Mouse (Mus musculus): Measurements from ENCODE around the gene Gm45713. TPM values are rescaled to one million over a fixed set of nuclear protein-coding genes. Genes with fewer than 3 reads are reported as not detected.
"Not testable (repeated sequence)": the region's sequence is repeated elsewhere in the genome, so short reads cannot be mapped to it uniquely, and the experiment has no call there.

The Gm45713 gene
- total RNA-seq, 2 experiments from 2014 or later, result not detected

DNA sequence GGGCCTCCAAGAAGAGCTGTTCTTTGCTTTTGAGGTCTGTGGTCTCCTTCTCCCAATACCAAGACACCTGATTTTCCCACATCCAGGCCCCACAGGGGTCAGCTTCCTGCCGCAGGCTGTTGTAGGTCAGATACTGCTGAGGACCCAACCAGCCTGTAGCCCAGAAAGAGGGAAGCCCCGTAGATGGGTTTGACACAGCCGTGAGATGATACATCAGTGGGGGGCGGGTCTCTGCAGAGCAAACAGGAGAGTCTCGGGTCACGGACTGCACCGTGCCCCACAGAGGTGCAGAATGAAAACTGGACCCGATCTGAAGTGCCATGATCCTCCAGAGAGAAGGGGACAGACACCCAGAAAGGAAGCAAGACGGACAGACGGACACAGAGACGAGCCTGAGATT is 33.6 kb downstream of the Gm45713 start:
- DNase-seq (ENCODE audit: low spot score in 2 of 2), result no peak

DNA sequence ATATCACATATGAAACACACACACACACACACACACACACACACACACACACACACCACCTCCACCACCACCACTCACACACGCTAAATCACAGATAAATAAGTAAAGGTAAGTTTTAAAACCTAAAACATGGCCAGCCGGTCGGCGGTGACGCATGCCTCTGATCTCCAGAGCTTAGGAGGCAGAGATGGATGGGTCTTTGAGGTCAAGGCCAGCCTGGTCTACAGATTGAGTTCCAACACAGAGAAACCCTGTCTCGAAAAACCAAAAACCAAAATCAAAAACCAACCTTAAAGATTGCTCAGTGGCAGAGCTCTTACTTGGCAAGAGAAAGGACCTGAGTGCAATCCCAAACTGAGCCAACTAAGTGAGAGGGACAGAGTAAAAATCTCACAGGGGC is 36.0 kb downstream of the Gm45713 start:
- no peak for DNase-seq (ENCODE audit: low spot score in 2 of 2)

DNA sequence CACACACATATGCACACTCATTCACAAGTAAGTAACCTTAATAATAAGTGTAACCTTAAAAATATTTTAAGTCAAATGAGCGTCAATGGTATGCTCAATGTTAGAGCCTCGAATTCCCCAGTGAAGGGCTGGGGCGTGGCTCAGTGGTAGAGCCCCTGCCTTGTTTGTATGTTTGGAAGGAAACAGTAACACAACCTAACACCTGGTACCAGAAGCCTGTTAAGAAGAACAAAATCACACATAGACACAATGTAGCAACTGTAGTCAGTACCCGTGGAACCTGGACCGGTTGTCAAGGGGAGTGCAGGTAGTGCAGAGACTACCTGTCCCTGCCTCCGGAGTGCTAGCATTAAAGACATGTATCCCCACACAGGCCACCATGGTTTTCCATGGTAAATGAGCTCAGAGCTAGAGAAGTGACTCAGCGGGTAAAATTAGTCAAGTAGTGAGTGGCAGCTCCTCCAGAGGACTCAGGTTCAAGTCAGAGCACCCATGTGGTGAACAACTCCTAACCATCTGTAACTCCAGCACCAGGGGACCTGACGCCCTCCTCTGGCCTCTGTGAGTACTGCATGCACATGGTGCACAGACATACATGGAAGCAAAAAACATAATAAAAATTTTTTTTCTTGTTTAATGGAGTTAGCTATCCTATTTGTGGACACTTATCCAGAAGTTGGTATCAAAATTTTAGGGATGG is 37.3 kb downstream of the Gm45713 start:
- no peak for DNase-seq (ENCODE audit: low spot score in 2 of 2)

DNA sequence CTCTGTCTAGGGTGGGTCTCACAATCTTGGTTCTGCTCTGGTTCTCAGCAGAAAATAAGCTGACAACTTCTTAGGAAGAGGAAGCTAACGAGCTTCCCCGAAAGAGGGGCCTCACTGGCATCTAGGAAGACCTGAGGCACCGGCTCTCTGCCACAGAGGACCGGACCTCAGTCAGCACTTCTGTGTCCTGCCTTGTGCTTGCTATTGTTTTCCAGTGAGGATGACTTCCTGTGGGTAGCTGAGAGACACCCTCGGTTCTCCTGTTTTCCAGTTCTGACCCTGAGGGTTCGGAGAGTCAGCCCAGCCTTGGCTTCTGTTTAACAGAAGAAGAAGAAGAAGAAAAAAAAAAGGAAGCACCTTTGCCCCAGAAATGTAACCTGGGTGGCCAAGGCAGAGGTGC is 38.6 kb downstream of the Gm45713 start:
- no peak for DNase-seq (ENCODE audit: low spot score in 2 of 2)

DNA sequence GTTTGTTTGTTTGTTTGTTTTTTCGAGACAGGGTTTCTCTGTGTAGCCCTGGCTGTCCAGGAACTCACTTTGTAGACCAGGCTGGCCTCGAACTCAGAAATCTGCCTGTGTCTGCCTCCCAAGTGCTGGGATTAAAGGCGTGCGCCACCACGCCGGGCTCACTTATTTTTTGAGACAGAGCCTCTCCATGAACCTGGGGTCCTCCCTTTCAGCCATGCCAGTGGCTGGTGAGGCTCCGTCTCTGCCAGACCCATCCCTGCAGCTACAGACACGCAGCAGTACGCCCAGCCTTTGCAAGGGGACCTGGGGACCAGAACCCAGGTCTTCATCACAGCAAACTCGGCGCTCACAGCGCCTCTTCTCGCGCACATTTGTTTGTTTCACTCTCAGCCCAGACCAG is 40.1 kb downstream of the Gm45713 start:
- DNase-seq (ENCODE audit: low spot score in 2 of 2), result not testable (repeated sequence)

DNA sequence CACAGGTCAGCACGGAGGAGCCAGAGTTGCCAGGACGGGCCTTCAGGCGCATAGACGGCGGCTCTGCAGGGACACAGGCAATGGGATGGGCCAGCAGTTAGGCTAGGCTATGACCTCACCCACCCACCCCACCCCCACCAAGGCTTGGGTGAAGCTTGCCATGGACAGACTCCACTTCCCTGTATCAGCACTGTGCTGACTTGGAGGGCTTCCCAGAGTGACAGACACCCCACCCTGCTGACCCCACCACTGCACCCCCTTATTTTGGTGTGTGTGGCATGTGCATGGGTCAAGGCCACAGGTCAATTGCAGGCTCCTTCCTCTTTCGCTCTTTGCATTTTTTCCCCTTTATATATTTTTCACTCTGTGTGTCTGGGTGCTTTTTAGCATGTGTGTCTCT is 40.7 kb downstream of the Gm45713 start:
- DNase-seq (ENCODE audit: low spot score in 2 of 2), result no peak

DNA sequence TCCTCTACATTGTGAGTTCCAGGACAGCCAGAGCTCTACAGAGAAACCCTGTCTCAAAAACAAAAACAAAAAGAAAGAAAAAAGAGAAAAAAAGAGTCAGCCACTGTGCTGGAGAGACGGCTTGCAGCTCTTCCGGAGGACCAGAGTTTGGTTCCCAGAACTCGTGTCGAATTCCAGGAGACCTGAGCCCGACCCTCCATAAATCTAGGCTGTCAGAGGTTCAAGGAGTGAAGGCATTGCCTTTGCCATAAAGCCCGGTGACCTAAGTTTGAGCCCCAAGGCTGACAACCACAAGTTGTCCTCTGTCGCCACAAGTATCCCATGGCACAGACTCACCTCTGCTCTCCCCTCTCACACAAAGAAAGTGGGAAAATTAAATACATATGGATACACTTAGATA is 41.9 kb downstream of the Gm45713 start:
- DNase-seq (ENCODE audit: low spot score in 2 of 2), result no peak

DNA sequence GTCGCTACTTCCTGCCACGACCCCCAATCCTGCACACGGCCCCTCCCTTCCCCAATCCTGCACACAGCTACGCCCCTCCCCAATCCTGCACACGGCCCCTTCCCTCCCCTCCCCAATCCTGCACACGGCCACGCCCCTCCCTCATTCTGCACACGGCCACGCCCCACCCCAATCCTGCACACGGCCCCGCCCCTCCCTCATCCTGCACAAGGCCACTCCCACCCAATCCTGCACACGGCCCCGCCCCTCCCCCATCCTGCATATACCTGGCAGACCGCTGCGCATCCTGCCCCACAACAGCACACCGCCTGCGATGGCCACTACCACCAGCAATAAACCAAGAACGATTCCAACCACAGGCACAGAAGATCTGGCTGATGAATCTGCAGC is 42.5 kb downstream of the Gm45713 start:
- DNase-seq (ENCODE audit: low spot score in 2 of 2), result no peak

DNA sequence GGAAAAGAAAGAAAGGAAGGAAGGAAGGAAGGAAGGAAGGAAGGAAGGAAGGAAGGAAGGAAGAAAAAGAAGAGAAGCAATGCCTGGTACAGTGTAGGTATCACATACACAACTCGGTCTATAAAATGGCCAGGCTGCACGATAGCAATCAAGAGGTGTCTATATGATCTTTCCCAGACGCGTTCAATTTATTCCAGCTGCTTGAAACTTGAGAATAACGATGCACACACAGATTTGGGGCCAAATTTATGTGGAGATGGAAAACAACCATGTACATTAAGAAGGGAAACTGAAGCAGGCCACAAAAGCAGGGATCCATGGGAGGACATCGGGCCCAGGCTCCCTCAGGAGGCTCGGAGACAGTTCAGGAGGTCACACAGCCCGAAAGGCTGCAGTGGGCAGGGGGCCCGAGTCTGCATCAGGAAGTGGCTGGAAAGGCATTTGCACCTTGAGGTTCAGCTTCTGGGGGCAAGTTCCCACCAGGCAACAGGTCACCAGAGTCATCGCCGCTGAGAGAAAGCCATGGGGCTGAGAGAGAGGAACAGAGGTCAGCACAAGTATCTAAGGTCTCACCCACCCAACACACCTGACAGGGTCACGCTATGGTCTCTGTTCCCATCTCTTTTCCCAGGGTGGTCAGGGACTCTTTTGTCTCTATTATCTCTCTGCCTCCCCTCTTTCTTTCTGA is 43.1 kb downstream of the Gm45713 start:
- DNase-seq (ENCODE audit: low spot score in 2 of 2), result no peak

DNA sequence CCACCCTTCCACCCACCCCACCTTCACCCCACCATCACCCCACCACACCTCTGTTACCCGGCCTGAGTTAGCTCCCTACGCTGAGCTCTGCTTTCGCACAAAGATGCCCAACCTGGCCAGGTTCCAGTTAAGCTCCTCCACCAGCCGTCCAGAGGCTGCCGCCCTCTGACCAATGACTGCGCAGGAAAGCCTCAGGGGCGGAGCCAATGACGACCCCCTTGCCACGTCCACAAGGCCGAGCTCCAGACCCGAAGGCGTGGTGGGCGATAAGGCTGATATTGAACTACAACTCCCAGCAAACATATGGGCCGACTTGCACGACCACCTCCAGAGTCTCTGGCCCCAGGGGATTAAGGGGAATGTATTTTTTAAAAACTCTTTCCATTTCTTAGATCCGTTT is 44.0 kb downstream of the Gm45713 start, which contains the start of gene Rcn3:
Gene Rcn3 (minus strand): TSS at position 174 of the 400 bp plus-strand sequence.
- DNase-seq (ENCODE audit: low spot score in 2 of 2), result peak; percentile 56 to 65

DNA sequence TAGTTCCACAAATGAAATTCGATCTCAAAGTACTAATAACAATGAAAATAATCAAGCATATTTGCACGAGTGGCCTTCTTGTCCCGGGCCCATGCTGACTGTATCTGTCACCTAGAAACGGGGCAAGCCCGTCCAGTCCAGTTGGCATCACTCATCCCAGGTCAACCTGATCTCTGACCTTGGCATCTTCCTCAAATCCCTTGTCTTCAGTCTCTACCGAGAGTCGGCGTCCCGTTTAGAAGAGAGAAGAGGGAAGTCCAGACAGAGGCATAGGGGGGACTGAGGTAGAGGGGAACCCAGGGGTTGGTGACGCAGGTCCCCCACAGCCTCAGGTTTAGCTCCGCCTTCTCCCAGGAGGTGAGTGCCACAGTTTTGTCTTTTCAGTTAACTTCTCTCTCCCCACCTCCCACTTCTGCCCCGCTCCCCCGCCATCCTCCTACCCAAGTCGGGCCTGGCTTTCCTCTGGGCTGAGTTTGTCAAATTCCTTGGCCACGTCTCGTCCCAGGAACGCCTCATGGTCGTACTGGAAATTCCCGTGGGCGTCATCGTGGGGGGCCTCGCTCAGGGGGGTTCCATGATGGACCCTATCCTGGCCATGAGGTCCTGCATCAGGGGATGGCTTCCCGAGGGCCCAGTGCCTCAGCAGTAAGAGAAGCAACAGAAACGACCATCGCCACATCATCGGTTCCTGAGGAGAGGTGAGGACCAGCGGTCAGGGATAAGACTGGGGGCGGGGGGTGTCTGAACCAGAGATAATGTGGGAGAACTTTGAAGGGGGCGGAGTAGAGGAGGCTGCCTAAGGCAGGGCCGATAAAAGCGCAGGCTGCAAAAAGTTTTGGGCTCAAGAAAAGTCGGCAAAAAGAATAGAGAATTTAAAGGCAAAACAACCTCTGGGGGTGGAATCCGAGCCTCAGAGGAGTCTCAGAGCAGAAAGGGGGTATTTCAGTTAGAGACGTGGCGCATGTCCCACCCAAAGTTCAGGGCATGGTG is 44.7 kb downstream of the Gm45713 start:
- no peak for DNase-seq (ENCODE audit: low spot score in 2 of 2)

DNA sequence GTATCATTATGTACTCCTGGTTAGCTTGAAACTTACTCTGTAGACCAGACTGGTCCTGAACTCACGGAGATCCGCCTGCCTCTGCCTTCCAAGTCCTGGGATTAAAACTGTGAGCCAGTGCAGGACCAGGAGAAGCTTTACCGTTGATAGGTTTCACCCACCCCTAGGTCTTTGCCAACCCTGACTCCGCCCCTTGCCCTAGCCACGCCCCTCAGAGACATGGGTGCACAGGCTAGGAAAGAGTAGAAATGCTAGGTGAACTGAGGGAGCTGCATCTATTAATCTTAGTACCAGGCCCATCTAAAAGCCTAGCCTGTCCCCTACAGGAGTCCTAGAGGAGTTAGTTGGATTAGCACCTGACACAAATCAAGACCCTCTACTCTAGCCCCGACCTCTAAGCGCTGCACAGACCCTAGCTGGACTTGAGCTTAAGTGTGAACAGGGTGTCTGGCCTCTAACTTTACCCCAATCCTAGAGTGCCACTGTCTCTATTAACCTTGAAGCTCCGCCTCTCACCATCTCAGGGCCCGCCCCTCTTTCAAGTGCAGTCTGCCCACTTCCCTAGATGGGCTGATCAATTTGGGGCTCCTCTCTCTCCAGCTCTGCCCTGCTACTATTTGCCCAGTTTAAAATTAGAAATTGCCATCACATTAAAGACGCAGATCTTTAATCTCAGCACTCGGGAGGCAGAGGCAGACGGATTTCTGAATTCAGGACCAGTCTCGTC is 45.6 kb downstream of the Gm45713 start:
- no peak for DNase-seq (ENCODE audit: low spot score in 2 of 2)

DNA sequence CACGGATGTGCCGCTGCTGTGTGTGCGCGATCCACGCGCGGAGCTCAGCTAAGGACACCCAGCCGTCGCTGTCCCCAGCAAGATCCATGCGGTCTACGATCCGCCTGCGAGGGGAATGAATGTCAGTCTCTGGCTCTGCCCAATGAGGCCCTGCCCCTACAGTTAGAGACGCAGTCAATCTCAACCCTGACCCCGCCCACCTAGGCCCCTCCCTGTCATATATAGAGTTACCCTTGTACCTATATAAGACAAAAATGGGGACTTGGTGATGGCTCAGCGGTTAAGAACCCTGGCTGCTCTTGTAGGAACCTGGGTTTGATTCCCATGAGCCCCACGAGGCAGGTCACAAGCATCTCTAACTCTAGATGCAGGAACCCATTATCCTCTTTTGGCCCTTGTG is 47.4 kb downstream of the Gm45713 start:
- DNase-seq (ENCODE audit: low spot score in 2 of 2), result no peak

DNA sequence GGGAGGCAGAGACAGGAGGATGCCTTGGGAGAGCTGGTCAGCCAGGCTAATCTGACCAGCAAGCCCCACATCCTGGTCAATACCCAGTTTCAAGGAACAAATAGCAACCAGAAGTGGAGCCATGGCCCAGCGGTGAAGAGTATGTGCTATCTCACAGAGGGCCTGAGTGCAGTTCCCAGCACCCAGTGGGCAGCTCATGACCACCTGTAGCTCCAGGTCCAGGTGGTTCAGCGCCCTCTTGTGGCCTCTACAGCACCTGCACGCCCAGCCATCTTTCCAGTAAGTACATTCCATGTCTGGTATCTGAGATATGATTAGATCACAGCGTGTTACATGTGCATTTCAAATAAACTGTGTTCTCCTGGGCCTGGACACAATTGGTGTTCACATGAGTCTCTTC is 49.9 kb downstream of the Gm45713 start:
- no peak for DNase-seq (ENCODE audit: low spot score in 2 of 2)

DNA sequence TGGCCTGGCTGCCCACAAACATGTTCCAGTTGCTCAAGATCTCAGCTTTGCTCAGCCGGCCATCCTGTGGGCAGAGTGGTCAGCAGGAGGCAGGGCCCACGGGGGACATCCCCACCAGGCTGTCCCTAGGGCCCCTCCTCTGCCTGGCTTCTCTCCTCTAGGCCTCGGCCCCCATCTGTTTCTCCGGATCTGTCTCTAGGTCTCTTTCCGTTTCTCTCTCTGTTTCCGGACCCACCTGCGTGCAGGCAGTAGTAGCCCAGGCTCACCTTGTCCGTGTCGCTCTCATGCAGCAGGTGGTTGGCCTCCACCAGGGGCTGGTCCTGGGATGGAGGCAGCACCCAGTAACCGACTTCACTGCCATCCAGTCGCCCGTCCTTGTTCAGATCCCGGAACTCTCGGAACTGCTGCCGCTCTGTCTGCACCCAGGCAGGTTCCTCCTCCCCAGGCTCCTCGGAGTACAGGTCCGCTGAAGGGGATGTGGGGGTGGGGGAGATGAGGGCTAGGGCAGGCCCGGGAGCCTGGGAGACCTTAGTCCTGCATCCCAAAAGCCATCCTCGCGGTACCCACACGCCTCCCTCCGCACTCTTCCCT is 52.6 kb downstream of the Gm45713 start:
- DNase-seq (ENCODE audit: low spot score in 2 of 2), result no peak

DNA sequence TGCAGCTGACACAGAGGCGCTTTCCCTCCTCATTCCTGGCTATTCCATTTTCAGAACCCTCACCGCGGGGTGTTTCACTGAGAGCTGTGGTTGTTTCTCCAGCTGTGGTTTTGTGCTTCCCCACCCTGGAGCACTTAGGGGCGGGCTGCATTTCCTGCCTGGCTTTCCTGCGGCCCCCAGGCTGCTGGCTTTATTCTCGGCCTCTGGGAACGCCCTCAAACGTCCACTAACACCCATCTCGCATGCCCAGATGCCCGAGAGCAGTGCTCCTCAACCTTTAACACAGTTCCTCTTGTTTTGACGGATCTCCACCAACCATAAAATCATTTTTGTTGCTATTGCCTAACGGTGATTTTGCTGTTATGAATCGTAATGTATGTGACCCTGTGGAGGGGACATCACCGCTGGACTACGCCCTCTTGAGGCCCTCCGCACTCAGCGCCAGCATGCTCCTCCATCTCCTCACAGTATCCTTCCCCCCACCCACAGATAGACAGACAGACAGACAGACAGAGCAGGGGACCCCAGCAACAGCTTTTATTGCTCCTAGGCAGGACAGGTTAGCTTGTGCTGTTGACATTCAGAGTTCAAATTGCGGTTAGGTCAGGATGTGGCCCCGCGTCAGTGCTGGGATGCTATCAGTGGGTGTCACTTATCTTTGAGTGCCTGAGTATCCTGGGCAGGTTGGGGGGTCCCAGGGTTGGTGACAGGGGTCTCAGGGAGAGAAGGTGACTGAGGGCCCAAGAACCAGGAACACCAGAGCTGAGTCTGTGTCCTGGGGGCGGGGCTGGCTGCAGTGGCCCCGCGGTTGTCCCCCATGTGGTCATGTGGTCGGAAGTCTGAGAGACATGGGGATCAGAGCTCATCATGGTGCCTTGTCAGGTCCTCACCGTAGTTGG is 53.4 kb downstream of the Gm45713 start:
- no peak for DNase-seq (ENCODE audit: low spot score in 2 of 2)

DNA sequence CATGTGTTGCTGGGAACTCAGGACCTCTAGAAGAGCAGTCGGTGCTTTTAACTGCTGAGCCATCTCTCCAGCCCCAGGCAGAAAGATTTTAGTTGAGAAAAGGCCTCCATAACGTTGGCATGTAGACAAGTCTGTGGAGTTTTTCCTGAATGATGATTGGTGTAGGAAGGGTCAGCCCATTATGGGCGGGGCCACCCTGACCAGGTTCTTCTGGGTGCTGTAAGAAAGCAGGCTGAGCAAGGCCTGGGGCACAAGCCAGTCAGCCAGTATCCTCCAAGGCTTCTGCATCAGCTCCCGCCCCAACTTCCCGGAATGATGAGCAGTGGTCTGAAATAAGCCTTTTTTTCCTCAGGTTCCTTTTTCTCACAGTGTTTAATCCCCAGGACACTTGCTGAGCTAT is 55.0 kb downstream of the Gm45713 start:
- DNase-seq (ENCODE audit: low spot score in 2 of 2), result no peak

DNA sequence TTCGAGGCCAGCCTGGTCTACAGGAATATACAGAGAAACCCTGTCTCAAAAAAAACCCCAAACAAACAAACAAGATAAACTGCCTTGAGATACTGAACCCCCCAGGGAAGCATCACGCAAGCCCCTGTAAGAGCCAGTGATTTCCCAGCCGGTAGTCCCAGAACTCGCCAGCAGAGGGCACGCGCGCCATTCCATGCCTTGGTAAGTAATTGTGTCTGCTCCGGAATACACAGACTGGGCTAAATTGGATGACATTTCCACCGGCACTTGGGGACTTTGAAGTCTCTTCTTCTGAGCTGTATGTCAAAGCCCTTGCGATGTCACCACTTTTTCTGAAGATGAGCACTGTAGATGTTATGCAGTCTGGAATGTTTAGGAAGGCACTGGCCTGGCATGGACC is 56.2 kb downstream of the Gm45713 start:
- peak; percentile 95 to 97 for DNase-seq (ENCODE audit: low spot score in 2 of 2)

DNA sequence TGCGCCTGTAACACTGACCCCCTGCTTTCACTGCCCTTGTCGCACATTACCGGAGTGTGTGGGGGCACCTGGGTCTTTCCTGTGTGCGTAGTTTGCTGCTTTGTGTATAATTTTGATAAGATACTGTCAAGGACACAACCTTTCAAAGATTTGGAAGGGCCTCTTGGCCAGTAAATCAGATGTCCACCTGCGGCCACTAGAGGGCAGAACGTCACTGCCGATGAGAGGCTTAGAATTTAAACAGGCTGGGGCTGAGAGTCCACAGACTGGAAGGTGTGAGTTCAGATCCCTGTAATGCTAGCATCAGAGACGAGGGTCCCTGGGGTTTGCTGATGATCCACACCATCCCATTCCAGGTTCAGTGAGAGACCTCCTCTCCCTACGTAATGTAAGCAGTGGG is 57.5 kb downstream of the Gm45713 start:
- DNase-seq (ENCODE audit: low spot score in 2 of 2), result peak; percentile 75 to 81

DNA sequence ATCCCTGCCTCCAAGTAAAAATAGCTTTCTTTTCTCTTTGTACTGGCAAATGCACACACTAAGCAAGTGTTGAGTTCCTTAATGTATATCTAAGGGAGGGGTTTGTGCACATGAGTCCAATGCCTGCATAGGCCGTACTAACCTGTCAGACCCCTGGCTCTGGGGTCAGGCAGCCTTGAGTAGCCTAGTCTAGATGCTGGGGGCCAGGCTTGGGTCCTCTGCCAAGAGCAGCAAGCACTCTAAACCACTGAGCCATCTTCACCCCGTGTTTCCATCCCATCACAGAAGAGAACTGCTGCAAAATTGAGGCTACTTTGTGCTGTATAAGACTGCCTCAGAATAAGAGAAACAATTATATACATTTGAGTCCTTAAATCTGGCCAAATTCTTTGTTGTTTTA is 58.2 kb downstream of the Gm45713 start:
- DNase-seq (ENCODE audit: low spot score in 2 of 2), result no peak
